Mouse (Mus musculus) E14TG2a.4 (cell line): ENCODE measurements around the gene Pafah1b1.

Source experiments
- CTCF ChIP-seq: conservative IDR thresholded peaks from 2 replicates; pipeline ENCODE4 v1.5.1; 2014; ENCODE audit warnings: low read length
- POU5F1 ChIP-seq: IDR thresholded peaks from 2 replicates; pipeline ENCODE4 v1.6.1; 2014; ENCODE audit warnings: low read length, borderline replicate concordance

DNA sequence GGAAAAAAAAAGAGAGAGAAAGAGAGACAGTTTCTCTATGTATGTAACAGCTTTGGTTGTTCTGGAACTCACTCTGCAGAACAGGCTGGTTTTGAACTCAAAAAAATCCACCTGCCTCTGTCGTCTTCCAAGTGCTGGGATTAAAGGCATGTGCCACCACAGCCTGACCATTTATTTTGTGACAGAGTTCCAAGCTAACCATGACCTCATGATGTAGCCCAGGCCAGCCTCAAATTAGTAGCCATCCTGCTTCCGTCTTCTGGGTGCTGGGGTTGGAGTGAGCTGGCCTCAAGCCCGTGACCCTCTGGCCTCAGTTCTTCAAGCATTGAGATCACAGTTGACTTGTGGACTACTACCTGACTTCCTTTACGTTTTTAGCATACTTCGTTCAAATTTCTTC is 56.0 kb downstream of the Pafah1b1 start:
- TF ChIP-seq CTCF (no peak), POU5F1 (no peak)
